Mouse (Mus musculus) megakaryocyte progenitor cell, adult 5-6 weeks (primary cell): ENCODE data around the gene Gm49721. TPM values are rescaled to one million over a fixed set of nuclear protein-coding genes. Genes with fewer than 3 reads are reported as not detected.
"Not testable (repeated sequence)": the region's sequence is repeated elsewhere in the genome, so short reads cannot be mapped to it uniquely, and the experiment has no call there.

ENCODE experiments used
- ATAC-seq: replicated peaks from 2 replicates; pipeline ENCODE4 v1.8.0; 2016; ENCODE audit warnings: mild to moderate bottlenecking, moderate TSS enrichment, inconsistent platforms; ENCODE audit not compliant: poor library complexity
- total RNA-seq, 2 experiments: library from RNA; stranded (forward) in 1 of 2; stranded (reverse) in 1 of 2; fragments of 157-497, 149-512 nt in 1 of 2; fragments of 200-1000 nt in 1 of 2; gene quantifications; 2 replicates each; pipeline versions ENCODE4 v1.2.3 to v1.2.4; 2015 to 2017

Gene Gm49721
- not detected in 2 replicates for total RNA-seq (2015)
- not detected in 2 replicates for total RNA-seq (2017)

DNA sequence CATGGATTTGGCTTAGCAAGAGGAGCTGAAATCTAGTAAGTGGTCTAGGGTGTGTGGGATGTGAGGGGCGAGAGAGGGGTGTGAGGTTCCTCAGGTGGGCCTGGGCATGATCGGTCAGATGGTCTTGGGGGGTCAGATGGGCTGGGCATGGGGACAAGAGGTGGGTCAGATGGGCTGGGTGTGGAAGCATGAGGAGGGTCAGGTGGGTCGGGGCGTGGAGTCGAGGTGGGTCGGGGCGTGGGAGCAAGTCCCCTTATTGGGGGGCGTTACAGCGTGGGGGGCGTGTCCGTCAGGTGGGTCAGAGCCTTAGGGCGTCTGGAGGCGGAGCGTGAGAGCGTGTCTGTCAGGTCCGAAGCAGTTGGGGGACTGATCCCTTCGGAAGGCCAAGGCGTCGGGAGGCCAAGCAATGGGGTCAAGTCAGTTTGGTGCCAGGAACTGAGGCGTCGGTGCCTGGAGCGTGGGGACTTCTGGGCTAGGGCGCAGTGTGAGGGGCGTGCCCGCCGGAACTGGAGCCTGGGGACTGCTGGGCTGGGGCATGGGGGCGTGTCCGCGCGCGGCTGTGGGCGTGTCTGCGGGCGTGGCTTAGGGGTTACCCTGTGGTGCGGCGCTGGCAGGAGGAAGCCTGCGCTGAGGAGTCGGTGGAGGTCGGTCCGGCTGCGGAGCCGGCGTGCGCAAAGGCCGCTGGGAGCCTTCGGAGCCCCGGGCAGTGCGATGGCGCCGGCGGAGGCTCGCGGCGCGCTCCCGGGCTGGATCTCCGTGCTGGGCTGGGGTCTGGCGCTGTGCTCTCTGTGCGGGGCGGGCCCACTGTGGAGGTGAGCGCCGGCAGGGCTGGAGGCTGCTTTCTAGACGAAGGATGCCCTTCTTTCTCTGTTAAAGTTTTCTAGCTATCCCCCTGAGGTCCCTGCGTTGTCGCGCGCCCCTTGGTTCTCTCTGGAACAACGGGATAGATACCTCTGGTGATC is at the start of gene Gm49721:
Gm49721 (plus strand) TSS at position 618 of the 962 bp plus-strand sequence.
- peak; percentile 97 for ATAC-seq

DNA sequence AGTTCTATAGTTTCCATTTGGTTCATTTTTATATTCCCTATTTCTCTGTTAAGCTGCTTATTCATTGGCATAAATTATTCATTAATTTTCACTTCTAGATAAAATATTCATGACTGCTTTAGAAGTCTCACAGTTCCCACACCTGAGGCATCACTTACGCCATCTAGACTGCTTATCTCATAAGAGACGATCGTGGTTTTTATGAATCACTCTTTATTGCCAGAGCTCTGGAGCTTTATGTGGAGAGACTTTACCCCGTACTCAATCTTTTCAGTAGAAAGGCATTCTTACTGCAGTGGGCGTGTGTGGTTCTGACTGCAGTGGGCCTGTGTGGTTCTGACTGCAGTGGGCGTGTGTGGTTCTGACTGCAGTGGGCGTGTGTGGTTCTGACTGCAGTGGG is 47.1 kb upstream of the Gm49721 start:
- not testable (repeated sequence) for ATAC-seq

DNA sequence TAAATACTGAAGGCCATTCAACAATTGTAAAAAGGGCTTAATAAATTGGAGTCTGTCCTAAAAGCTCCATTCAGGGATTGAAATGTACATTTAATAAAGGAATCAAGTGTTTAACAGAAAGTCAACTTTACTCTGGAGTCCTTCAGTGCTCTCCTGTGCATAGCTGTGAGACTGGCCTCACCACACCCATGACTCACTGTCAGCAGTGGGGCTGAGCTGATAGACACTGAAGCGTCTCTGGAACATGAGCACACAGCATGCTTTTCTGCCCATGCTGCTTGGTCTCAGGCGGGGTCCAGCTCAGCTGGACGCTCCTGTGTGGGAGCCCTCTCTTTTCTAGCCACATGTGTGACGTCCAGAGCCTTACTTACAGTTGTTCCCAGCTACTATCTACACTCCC is 36.1 kb upstream of the Gm49721 start:
- 0 out of 2 replicates have a peak, but pooled peaks have one; percentile 39 for ATAC-seq

DNA sequence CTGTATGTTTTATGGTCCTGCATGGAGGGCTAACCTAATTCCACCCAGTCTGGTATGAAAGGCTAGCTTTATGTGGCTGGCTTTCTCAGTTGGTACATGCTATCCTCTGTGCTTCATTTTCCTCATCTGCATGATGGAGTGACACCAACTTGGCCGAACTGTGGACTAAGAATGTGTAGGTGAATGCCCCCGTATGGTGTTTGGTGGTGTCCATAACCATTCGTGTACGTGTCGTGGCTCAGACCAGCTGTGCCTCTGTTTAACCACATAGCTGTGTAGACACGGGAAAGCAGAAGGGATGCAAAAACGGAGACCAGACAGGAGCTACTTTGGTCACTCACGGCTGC is 31.1 kb upstream of the Gm49721 start:
- ATAC-seq = peak; percentile 8

DNA sequence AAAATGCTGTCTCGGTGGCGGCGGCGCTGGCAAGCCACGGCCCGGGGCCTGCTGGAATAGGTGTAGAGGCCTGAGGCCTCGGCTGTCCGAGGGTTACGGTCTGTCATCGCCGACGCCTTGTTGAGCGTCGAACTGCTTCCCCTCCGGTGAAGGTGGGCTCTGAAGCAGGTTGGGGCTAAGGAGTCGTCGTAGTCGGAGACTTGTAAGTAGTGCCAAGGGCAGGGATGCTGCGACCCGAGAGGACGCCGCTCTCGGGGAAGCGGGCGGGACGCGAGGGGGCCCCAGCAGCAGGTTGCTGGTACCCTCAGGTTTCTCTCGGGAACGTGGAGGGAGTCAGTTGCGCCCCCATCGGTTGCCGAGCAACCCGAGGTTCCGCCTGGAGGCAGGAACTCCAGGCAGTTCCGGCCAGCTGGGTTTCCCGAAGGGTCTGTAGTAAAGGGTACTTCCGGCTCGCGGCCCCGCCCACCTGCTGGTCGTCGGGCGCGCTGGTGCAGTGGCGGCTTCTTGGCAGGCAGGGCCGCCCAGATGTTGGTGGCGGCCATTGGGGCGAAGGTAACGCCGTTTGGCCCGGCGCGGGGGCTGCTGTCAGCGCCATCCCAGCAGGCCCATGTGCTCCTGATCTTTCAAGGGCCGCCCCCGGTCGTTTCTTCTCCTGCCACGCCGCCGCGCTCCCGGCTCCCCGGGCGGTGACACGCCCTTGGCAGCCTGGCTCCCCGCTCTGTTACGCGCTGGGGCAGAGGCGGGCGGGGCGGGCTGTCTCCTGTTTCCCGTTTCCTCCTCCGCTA is 30.5 kb upstream of the Gm49721 start, which contains the start of gene Rsph3b:
Rsph3b (minus strand) TSS at position 699 of the 785 bp plus-strand sequence.
- ATAC-seq = peak; percentile 90

DNA sequence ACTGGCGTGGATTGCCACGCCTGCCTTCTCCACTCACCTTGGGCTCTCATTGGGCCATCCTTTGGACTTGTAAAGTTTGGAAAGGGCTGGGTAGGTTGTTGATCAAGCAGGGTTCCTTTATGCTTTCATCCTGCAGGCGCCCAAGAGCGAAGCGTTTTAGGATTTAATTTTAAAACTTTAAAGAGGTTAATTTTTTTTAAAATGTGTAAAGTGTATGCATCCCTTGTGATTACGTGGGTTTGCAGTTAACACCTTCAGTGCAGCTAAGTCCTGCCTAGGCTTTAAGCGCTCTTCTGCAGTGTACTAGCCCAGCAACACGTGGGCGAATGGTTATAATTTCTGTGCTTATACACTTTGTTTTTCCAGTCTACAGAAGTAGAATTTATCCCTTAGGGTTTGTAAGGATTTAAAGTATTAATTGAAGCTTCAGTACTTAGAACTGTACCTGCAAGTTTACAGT is 29.9 kb upstream of the Gm49721 start:
- peak; percentile 11 for ATAC-seq

DNA sequence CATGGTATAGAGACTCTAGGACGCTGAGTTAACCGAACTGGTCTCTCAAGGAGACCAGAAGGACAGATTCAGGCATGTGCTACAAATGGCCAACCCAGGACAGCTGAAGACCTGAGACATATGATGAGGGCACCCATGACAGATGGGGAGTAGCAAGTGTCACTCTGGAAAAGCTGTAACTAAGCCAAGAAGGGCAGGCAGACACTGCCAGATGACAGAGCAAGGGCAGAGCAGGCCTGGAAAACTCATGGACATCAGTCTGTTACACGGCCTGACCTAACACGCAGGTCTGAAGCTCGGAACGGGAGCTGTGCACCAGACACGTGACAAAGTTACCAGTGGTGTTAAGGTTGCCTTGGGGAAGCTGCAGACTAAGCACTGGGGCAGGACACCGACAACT is 19.8 kb upstream of the Gm49721 start:
- not testable (repeated sequence) for ATAC-seq

DNA sequence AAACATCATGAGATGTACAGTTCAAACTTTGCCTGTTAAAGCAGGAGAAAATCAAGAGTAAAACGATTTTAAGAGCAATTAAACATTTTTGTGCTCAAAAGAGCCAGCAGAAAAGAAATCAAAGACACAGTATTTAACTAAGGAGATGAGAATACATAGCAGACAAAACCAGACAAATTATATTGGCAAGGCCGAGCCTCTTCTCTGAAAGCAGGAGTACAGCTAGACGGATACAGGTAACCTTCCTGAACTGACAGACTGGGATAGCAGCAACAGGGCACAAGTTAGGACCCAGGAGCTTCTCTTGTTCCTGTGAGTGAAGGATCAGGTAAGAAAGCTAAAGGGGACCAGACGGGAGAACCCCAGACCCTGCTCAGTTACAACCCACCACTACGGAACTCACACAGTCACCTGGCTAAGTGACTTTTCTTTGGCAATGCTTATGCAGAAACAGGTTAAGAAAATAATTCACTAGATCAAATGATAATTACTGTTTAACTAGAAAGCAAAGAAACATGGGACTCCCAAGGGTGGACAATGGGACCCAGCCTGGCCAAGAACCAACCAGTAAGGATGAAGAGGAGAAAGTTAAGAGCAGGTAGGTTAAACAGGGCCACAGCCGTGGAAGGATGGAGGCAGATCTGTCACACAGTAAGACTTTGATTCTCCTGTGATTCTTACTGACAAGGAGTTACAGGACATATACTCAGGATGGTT is 19.0 kb upstream of the Gm49721 start:
- not testable (repeated sequence) for ATAC-seq

DNA sequence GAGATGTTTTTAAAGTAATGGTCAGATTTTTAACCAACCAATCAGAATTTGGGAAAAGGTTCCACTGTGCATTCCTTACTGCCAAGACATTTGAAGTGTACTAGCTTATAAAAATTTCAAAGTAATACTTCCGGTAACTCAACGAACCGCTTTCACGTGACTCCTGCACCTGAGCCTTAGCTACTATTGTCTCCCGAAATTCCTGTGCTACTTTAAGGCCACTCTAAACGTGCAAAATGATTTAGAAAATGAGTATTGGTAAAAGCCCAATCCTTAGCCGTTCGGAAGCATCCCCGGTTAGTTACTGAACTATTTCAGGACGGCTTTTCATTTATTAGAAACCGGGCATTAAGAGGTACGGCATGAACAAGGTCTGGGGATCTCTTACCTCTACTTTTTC is 18.4 kb upstream of the Gm49721 start:
- ATAC-seq = not testable (repeated sequence)

DNA sequence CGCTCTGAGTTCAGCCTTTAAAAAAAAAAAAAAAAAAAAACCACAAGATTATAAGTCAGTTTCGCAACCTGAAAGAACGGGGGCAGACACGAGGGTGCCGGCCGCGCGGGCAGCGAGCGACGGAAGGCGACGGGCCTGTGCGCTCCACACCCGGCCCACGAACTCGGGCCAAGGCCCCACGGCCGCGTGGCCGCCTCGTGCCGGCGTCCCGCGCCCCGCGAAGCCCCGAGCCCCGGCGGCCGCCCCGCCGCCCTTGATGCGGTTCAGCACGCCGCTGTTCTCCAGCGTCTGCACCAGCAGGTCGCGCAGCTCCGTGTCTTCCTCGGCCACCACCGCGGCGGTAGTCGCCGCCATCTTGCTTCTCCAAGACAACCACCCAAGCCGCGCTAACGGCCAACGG is 17.9 kb upstream of the Gm49721 start, which contains the start of gene Tagap1:
Tagap1 (minus strand) TSS at position 381 of the 400 bp plus-strand sequence.
- ATAC-seq = not testable (repeated sequence)

DNA sequence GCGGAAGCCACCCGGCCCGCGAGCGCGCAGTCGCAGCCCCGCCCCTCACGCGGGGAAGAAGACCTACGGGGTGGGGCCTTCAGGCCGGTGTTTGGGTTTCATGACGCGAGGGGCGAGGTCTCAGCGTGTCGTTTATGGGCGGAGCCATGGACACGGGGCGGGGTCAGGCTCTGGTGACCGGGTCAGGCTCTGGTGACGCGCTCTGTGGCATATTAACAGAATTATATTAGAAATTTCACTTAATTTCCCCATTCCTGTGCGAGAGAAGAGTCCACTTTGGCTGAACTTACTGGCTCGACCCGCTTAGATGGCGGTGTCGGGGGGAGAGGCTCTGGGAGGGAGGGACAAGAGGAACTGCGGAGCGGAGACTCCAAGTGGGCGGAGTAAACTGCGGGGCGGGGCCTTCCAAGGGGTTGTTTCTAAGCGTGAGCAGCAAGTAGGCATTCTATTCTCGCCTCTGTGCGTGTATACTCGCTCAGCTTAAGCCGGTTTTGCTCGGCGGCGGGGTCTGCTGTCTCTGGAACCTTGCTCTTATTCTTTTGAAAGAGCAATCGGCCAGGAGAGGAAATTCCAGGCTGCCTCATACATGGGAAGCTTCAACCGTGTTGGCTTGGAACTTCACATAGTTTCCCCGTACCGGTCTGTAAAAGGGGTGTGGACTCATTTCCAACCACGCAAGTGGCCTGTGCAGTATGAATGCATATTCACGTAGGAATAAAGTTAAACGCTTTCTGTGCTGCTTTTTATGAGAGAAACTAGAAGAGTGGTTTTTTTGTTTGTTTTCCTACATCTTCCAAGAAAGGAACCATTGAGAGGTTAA is 17.3 kb upstream of the Gm49721 start:
- peak; percentile 82 for ATAC-seq

DNA sequence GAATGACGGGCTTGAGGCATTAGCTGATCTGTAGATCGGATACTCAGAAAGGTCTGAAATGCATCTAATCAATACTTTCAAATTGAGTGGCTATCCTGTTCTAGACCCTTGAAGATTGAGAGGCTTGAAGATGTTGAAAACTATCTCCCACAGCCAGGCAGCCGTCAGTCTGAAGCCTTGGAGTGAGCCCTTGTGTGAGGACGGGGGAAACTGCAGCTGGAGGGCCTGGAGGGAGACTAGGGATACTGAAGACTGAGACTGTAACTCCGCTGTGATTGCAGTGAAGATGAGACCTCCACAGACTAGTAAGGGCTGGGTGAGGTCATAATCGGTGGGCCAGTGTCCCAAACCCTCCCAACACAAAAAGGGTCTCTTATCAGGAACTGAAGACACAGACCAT is 16.4 kb upstream of the Gm49721 start:
- ATAC-seq = not testable (repeated sequence)

DNA sequence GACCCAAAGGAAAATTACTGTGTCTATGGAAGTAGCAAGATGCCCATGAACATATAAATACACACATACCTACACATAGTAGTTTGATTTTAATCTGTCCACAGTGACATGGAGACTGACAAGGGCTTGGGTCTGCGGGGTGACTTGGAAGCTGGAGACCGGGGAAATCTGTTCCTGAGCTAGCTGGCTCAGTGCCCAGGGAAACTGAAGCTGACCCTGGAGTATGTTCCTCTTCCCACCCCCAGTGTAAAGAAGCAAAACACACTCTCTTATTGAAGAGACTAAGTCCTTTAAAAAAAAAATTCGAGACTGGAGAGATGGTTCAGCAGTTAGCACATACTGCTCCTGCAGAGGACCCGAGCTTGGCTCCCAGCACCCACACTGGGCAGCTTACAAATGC is 15.8 kb upstream of the Gm49721 start:
- not testable (repeated sequence) for ATAC-seq

DNA sequence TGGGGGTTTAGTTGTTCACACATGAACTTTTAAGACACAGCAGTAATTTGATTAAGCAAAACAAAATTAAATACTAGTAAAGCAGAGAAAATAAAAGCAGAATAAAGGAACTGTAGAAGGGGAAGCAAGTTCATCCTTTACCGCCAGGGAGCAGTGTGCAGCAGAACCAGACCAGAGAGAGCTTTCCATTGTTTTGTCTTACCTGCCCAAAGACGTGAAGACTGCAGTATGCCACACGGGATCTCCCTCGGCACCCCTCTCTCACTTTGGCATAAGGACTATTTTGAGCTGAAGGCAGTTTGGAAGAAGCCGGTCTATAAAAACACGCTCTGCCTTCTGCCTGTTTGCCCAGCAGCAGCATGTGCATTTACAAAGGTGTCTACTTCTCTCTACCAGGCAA is 13.3 kb upstream of the Gm49721 start:
- 0 out of 2 replicates have a peak, but pooled peaks have one; percentile 15 for ATAC-seq

DNA sequence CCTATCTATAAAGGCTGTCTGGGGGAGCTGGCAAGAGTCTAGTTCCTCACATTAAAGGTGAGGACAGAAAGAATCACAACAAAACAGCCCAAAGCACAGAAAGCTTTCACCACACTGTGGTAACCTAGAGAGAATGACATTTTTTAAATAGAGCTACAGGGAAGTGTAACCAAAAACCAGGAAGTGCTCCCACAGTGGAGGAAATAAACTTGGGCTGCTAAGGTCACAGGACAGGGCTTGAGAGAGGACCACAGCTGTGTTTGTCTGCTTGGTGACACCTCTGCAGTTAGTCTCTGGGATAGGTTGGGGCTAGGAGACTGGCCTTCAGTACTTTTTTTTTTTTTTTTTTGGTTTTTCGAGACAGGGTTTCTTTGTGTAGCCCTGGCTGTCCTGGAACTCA is 11.0 kb upstream of the Gm49721 start:
- ATAC-seq = peak; percentile 83

DNA sequence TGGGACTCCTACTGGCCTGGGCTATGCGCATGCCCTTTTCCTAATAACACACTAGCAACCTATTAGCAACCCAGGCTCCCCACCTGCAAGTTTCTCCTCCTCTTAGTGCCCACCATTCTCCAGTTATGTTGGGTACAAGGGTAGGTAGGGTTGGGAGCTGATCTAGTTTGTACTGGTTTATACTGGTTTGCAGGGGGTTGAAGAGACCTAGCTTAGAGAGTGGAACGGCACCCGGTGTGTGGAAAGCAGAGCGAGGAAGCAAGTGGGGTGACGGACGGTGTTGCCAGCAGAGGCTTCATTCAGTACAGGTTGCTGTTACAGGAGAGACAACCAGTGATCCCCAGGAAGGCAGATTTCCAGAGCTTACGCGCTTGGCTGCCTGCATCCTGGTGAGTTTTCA is 8.4 kb upstream of the Gm49721 start, which contains the start of gene Rnaset2b:
Rnaset2b (plus strand) TSS at position 301 of the 400 bp plus-strand sequence.
- not testable (repeated sequence) for ATAC-seq

DNA sequence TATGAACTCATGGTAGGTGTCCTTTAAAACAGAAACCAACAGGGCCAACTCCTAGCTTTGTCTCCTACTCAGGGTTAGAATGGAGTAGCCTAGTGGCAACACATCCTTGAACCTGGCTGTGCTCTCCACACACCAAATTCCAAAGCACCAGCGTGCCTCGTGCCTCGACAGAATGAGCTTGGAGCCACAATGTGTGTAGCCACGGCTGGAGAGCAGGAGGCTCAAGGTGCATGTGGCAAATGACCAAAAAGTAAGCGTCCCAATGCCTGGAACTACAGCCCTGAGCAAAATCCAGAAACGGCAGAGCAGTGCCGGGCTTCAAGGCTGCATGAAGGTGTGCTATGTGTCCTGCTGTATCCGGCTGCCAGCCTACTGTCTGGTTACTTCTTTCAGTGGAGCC is 7.5 kb upstream of the Gm49721 start:
- ATAC-seq = not testable (repeated sequence)

DNA sequence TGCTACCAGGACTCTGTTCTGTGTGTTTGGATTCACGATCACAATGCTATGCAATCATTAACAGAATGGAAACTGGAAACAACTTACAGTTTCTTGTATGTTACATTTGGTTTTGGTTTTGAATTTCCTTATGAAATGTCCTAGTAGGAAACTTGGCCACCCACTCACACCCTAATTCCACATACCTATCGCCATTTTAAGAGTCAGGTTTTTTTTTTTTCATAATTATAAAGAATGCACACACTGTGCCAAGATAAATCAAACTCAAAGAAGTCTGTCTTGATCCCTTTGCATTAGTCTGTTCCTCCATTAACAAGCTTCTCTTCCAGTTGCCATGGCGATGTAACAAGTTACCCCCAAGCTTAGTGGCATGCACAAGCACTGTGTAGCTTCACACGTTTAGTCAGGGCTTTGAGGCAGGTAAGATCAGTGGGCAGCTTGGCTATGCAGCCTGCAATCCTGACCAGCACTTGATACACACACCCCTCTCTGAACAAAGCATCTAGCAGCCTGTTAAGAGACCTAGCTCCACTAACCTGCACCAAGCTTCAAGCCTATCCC is 5.8 kb upstream of the Gm49721 start:
- not testable (repeated sequence) for ATAC-seq

DNA sequence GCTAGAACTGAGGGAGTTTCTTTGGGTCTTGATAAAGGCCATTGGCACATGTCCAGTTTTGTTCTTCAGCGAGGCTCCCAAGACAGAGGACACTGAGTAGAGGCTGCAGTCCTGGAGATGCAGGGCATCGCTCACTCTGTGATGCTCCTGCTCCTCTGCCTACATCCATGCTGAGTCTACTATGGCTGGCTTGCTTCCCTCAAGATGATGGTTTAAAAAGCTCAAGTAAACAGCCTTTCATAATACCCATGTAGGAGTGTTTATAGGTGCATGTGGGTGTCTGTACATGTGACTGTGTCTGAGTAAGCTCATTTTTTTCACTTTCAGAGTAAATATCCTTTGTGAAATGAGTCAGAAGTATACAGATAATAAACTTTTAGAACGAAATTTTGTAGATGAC is 3.7 kb upstream of the Gm49721 start:
- ATAC-seq = not testable (repeated sequence)
